9 mouse cellular contexts compared by ENCODE assay signal in genomic region chr17:26497416-26497923, GRCm38 (mm10).
DNase-seq lines count a peak whose midpoint lies in the region; ATAC-seq and TF ChIP-seq lines count a peak whose summit lies in the region.
"Had no signal": no experiment of that assay in that cellular context is flagged by ENCODE, and none has a peak within 500 bp of the region (broad histone marks: within the 10 kb centered on the region; RNA-seq: fewer than 3 reads in every experiment).

No protein-coding gene starts in this region.

- no peak overlapping the region for H3K4me3 ChIP-seq in midbrain, embryonic 11.5 days (ENCODE audit: low read depth, low read length)
- H3K4me3 ChIP-seq in midbrain, postnatal 0 days (ENCODE audit: low read depth, low read length), result no peak overlapping the region
- no peak overlapping the region for H3K4me3 ChIP-seq in heart, embryonic 13.5 days
- no peak overlapping the region for H3K4me3 ChIP-seq in liver, embryonic 12.5 days
- H3K4me3 ChIP-seq in stomach, embryonic 16.5 days (replicated peaks; ENCODE audit: low read length), result no peak overlapping the region
- no peak overlapping the region for H3K4me3 ChIP-seq in forebrain, embryonic 16.5 days (replicated peaks; ENCODE audit: low read length)
- H3K4me3 ChIP-seq in midbrain, embryonic 10.5 days, result no peak overlapping the region
- H3K4me3 ChIP-seq: hindbrain, embryonic 13.5 days had no signal

- no peak for TF ChIP-seq CTCF in midbrain, postnatal 0 days (IDR thresholded peaks at IDR 0.05)

- no peak overlapping the region for H3K9ac ChIP-seq in midbrain, embryonic 11.5 days (ENCODE audit: low read length)
- H3K9ac ChIP-seq in midbrain, postnatal 0 days (replicated peaks; ENCODE audit: low read length, poor library complexity, severe bottlenecking), result no peak overlapping the region
- H3K9ac ChIP-seq in heart, embryonic 13.5 days, result no peak overlapping the region
- H3K9ac ChIP-seq in liver, embryonic 12.5 days, result no peak overlapping the region
- H3K9ac ChIP-seq in stomach, embryonic 16.5 days (ENCODE audit: low read length), result no peak overlapping the region
- H3K9ac ChIP-seq in forebrain, embryonic 16.5 days (replicated peaks; ENCODE audit: low read depth, low read length), result no peak overlapping the region
- H3K9ac ChIP-seq: hindbrain, embryonic 13.5 days had no signal

- ATAC-seq in midbrain, embryonic 11.5 days (ENCODE audit: low FRiP score), result no peak
- ATAC-seq in midbrain, postnatal 0 days (ENCODE audit: low FRiP score), result no peak
- no peak for ATAC-seq in heart, embryonic 13.5 days (ENCODE audit: extremely low read depth, insufficient number of reproducible peaks, low FRiP score, low TSS enrichment)
- no peak for ATAC-seq in liver, embryonic 12.5 days
- ATAC-seq in stomach, embryonic 16.5 days (ENCODE audit: insufficient read depth, low FRiP score), result 0 out of 2 replicates have a peak, but pooled peaks have one; percentile 40
- ATAC-seq in forebrain, embryonic 16.5 days, result no peak

- 73% methylated on average over 5 of the region's 5 CpGs for WGBS in midbrain, embryonic 11.5 days
- WGBS in midbrain, postnatal 0 days, result 69% methylated on average over 5 of the region's 5 CpGs
- 55% methylated on average over 5 of the region's 5 CpGs for WGBS in heart, embryonic 13.5 days
- 28% methylated on average over 5 of the region's 5 CpGs for WGBS in liver, embryonic 12.5 days (ENCODE audit: insufficient replicate concordance)
- 63% methylated on average over 5 of the region's 5 CpGs for WGBS in stomach, embryonic 16.5 days
- WGBS in forebrain, embryonic 16.5 days, result 85% methylated on average over 5 of the region's 5 CpGs
- 74% methylated on average over 5 of the region's 5 CpGs for WGBS in midbrain, embryonic 10.5 days

- no peaks in the 10 kb centered on the region for H3K27me3 ChIP-seq in midbrain, embryonic 11.5 days (ENCODE audit: control insufficient read depth, insufficient read depth, low read length)
- H3K27me3 ChIP-seq in midbrain, postnatal 0 days (ENCODE audit: insufficient read depth, low read length), result no peaks in the 10 kb centered on the region
- no peaks in the 10 kb centered on the region for H3K27me3 ChIP-seq in heart, embryonic 13.5 days (replicated peaks)
- H3K27me3 ChIP-seq in liver, embryonic 12.5 days (replicated peaks), result no peaks in the 10 kb centered on the region
- H3K27me3 ChIP-seq in stomach, embryonic 16.5 days (ENCODE audit: control insufficient read depth, insufficient read depth, low read length), result no peaks in the 10 kb centered on the region
- no peaks in the 10 kb centered on the region for H3K27me3 ChIP-seq in forebrain, embryonic 16.5 days (replicated peaks; ENCODE audit: control insufficient read depth, insufficient read depth, low read length)
- no peaks in the 10 kb centered on the region for H3K27me3 ChIP-seq in midbrain, embryonic 10.5 days (ENCODE audit: low read depth, poor library complexity, severe bottlenecking)
- H3K27me3 ChIP-seq: hindbrain, embryonic 13.5 days had no signal

- H3K9me3 ChIP-seq in midbrain, embryonic 11.5 days (ENCODE audit: control insufficient read depth, low read length), result peaks cover 5% of the 10 kb centered on the region; the same call in 1 of the 2 replicates
- no peaks in the 10 kb centered on the region; the same call in 1 of the 2 replicates for H3K9me3 ChIP-seq in midbrain, postnatal 0 days (ENCODE audit: low read length)
- peaks cover 18% of the 10 kb centered on the region for H3K9me3 ChIP-seq in heart, embryonic 13.5 days
- H3K9me3 ChIP-seq in liver, embryonic 12.5 days (replicated peaks), result peaks cover 12% of the 10 kb centered on the region
- H3K9me3 ChIP-seq in stomach, embryonic 16.5 days (replicated peaks; ENCODE audit: control insufficient read depth, low read length), result peaks cover 7% of the 10 kb centered on the region
- 0 out of 2 replicates have a peak, but pooled peaks cover 2% of the 10 kb centered on the region for H3K9me3 ChIP-seq in forebrain, embryonic 16.5 days (ENCODE audit: control insufficient read depth, low read length)
- H3K9me3 ChIP-seq in midbrain, embryonic 10.5 days (replicated peaks), result peaks cover 11% of the 10 kb centered on the region

- peak; percentile 41 for DNase-seq in midbrain, embryonic 11.5 days (ENCODE audit: low spot score, missing footprints)
- no peak for DNase-seq in midbrain, postnatal 0 days (ENCODE audit: low spot score)
- no peak for DNase-seq in midbrain, embryonic 10.5 days (ENCODE audit: low spot score)
- DNase-seq in urinary bladder, adult 18-20 months (ENCODE audit: low spot score in 2 of 2), result no peak

- H3K27ac ChIP-seq in midbrain, embryonic 11.5 days (ENCODE audit: low read depth, low read length), result no peak overlapping the region
- no peak overlapping the region for H3K27ac ChIP-seq in midbrain, postnatal 0 days (ENCODE audit: low read depth, low read length)
- peak overlapping the region; percentile 71 for H3K27ac ChIP-seq in heart, embryonic 13.5 days (replicated peaks)
- H3K27ac ChIP-seq in liver, embryonic 12.5 days, result 0 out of 2 replicates have a peak overlapping the region, but pooled peaks have one; percentile 30
- H3K27ac ChIP-seq in stomach, embryonic 16.5 days (ENCODE audit: low read length), result peak overlapping the region; percentile 32
- H3K27ac ChIP-seq in forebrain, embryonic 16.5 days (ENCODE audit: low read length), result no peak overlapping the region
- no peak overlapping the region for H3K27ac ChIP-seq in midbrain, embryonic 10.5 days (replicated peaks)
- H3K27ac ChIP-seq: hindbrain, embryonic 13.5 days had no signal

- no peaks in the 10 kb centered on the region for H3K36me3 ChIP-seq in midbrain, embryonic 11.5 days (ENCODE audit: control insufficient read depth, insufficient read depth, low read length)
- H3K36me3 ChIP-seq in midbrain, postnatal 0 days (ENCODE audit: insufficient read depth, low read length), result no peaks in the 10 kb centered on the region
- H3K36me3 ChIP-seq in heart, embryonic 13.5 days, result peaks cover 4% of the 10 kb centered on the region
- H3K36me3 ChIP-seq in liver, embryonic 12.5 days, result no peaks in the 10 kb centered on the region
- H3K36me3 ChIP-seq in stomach, embryonic 16.5 days (ENCODE audit: control insufficient read depth, insufficient read depth, low read length), result no peaks in the 10 kb centered on the region
- no peaks in the 10 kb centered on the region for H3K36me3 ChIP-seq in forebrain, embryonic 16.5 days (ENCODE audit: control insufficient read depth, insufficient read depth)
- H3K36me3 ChIP-seq in midbrain, embryonic 10.5 days, result no peaks in the 10 kb centered on the region
- H3K36me3 ChIP-seq: hindbrain, embryonic 13.5 days had no signal

- H3K4me1 ChIP-seq in midbrain, embryonic 11.5 days (ENCODE audit: control insufficient read depth, insufficient read depth, low read length), result peaks cover 4% of the 10 kb centered on the region
- H3K4me1 ChIP-seq in midbrain, postnatal 0 days (ENCODE audit: insufficient read depth, low read length), result no peaks in the 10 kb centered on the region; the same call in 1 of the 2 replicates
- H3K4me1 ChIP-seq in heart, embryonic 13.5 days, result peaks cover 26% of the 10 kb centered on the region
- 0 out of 2 replicates have a peak, but pooled peaks cover 7% of the 10 kb centered on the region for H3K4me1 ChIP-seq in liver, embryonic 12.5 days
- H3K4me1 ChIP-seq in stomach, embryonic 16.5 days (ENCODE audit: control insufficient read depth, insufficient read depth, low read length), result peaks cover 3% of the 10 kb centered on the region; the same call in 1 of the 2 replicates
- H3K4me1 ChIP-seq in forebrain, embryonic 16.5 days (replicated peaks; ENCODE audit: control insufficient read depth, insufficient read depth, low read length), result peaks cover 5% of the 10 kb centered on the region
- H3K4me1 ChIP-seq in midbrain, embryonic 10.5 days, result peaks cover 8% of the 10 kb centered on the region

- H3K4me2 ChIP-seq in midbrain, embryonic 11.5 days, result no peak overlapping the region
- no peak overlapping the region for H3K4me2 ChIP-seq in midbrain, postnatal 0 days (ENCODE audit: low read depth, low read length, poor library complexity, severe bottlenecking)
- H3K4me2 ChIP-seq in heart, embryonic 13.5 days, result no peak overlapping the region
- no peak overlapping the region for H3K4me2 ChIP-seq in liver, embryonic 12.5 days
- H3K4me2 ChIP-seq in stomach, embryonic 16.5 days (ENCODE audit: low read depth, low read length), result no peak overlapping the region
- H3K4me2 ChIP-seq in forebrain, embryonic 16.5 days (ENCODE audit: low read length), result no peak overlapping the region
- H3K4me2 ChIP-seq: hindbrain, embryonic 13.5 days had no signal

Comparison
In these comparisons a context has a peak if more than half of its experiments do, and no peak if none do; other contexts are left out.
1. H3K27ac ChIP-seq: peak in heart, embryonic 13.5 days (single experiment), liver, embryonic 12.5 days (single experiment) and stomach, embryonic 16.5 days (single experiment); none in midbrain, embryonic 11.5 days (single experiment), midbrain, postnatal 0 days (single experiment), forebrain, embryonic 16.5 days (single experiment) and midbrain, embryonic 10.5 days (single experiment).